Mouse (Mus musculus) midbrain, embryonic 14.5 days (tissue): ENCODE data around the gene Dhx32. TPM values are rescaled to one million over a fixed set of nuclear protein-coding genes. Genes with fewer than 3 reads are reported as not detected.

Experiments
- ATAC-seq: fragments of 200-750 bp; cut with Nextera tagmentation; 2 replicates; pipeline ENCODE4 v1.8.0; 2017; ENCODE audit warnings: moderate number of reproducible peaks, moderate library complexity; ENCODE audit not compliant: low FRiP score, low TSS enrichment
- DNase-seq: peaks from one replicate; pipeline ENCODE4 v3.0.0-alpha.2; 2015
- H3K27ac ChIP-seq: fragments of 300-500 bp; sonication (generic); replicated peaks from 2 replicates; pipeline ENCODE4 v1.5.1; 2014; ENCODE audit warnings: mild to moderate bottlenecking, low read depth, low read length, moderate library complexity
- H3K27me3 ChIP-seq: fragments of 300-500 bp; sonication (generic); 2 replicates; pipeline ENCODE4 v1.6.1; 2014; ENCODE audit warnings: low read length, control low read depth, mixed read lengths; ENCODE audit not compliant: control insufficient read depth, insufficient read depth
- H3K36me3 ChIP-seq: fragments of 300-500 bp; sonication (generic); 2 replicates; pipeline ENCODE4 v1.6.1; 2014; ENCODE audit warnings: low read length, control low read depth; ENCODE audit not compliant: control insufficient read depth, insufficient read depth
- H3K4me1 ChIP-seq: fragments of 300-500 bp; sonication (generic); 2 replicates; pipeline ENCODE4 v1.6.1; 2014; ENCODE audit warnings: mild to moderate bottlenecking, antibody characterized with exemption, low read length, control low read depth; ENCODE audit not compliant: control insufficient read depth, insufficient read depth
- H3K4me2 ChIP-seq: fragments of 300-500 bp; sonication (generic); 2 replicates; pipeline ENCODE4 v1.6.1; 2014; ENCODE audit warnings: mild to moderate bottlenecking, low read length, moderate library complexity
- H3K4me3 ChIP-seq: fragments of 300-500 bp; sonication (generic); replicated peaks from 2 replicates; pipeline ENCODE4 v1.5.1; 2014; ENCODE audit warnings: low read depth, low read length
- H3K9ac ChIP-seq: fragments of 300-500 bp; sonication (generic); replicated peaks from 2 replicates; pipeline ENCODE4 v1.6.1; 2014; ENCODE audit warnings: mild to moderate bottlenecking, low read length, moderate library complexity
- H3K9me3 ChIP-seq: fragments of 300-500 bp; sonication (generic); 2 replicates; pipeline ENCODE4 v1.6.1; 2016; ENCODE audit warnings: low read length, control low read depth, mixed read lengths; ENCODE audit not compliant: control insufficient read depth
- WGBS: fragments of 180-500 bp; shearing (Covaris S2); extraction: QIAGEN DNeasy Blood & Tissue Kit; methylation state at CpG from one replicate; pipeline ENCODE4 v1.1.7; 2014; 5-methylcytosine and 5-hydroxymethylcytosine counted together
- polyA plus RNA-seq: library from polyadenylated mRNA; unstranded; fragments of >200 nt; fragmentation: Nextera tagmentation; extraction: Ambion mirVana; gene quantifications from 2 replicates; pipeline ENCODE4 v1.2.1, GENCODE M21; 2014

The Dhx32 gene
- polyA plus RNA-seq, 1 experiment from 2014 or later, result 46.4 TPM

- no peak for DNase-seq
- no peak overlapping the region for H3K27ac ChIP-seq
Observed at GRCm38 (mm10) chr7:133744701-133745100, 37.8 kb downstream of the Dhx32 start.

GRCm38 (mm10) chr7:133744209-133744608 is 38.3 kb downstream of the Dhx32 start:
- Histone ChIP-seq H3K4me2 (no peak overlapping the region), H3K27me3 (no peaks in the 10 kb centered on the region), H3K4me3 (no peak overlapping the region), H3K9ac (no peak overlapping the region), H3K27ac (no peak overlapping the region), H3K4me1 (no peaks in the 10 kb centered on the region), H3K36me3 (peaks cover 43% of the 10 kb centered on the region), H3K9me3 (no peaks in the 10 kb centered on the region)
- WGBS, result 95% methylated on average over 1 of the region's 1 CpGs
- DNase-seq (no peak), ATAC-seq (no peak)

More at GRCm38 (mm10) chr7:133744701-133745100, 37.8 kb downstream of the Dhx32 start:
- 64% methylated on average over 4 of the region's 4 CpGs for WGBS
- no peaks in the 10 kb centered on the region for H3K27me3 ChIP-seq
- no peaks in the 10 kb centered on the region for H3K9me3 ChIP-seq
- H3K4me2 ChIP-seq, result no peak overlapping the region
- ATAC-seq, result no peak
- no peaks in the 10 kb centered on the region for H3K4me1 ChIP-seq
- no peak overlapping the region for H3K4me3 ChIP-seq
- H3K9ac ChIP-seq, result no peak overlapping the region
- peaks cover 43% of the 10 kb centered on the region for H3K36me3 ChIP-seq

- H3K27ac ChIP-seq, result no peak overlapping the region
- H3K36me3 ChIP-seq, result peaks cover 40% of the 10 kb centered on the region
- ATAC-seq (no peak), DNase-seq (peak; percentile 29)
- H3K4me1 ChIP-seq, result no peaks in the 10 kb centered on the region
- H3K27me3 ChIP-seq, result no peaks in the 10 kb centered on the region
- 71% methylated on average over 4 of the region's 4 CpGs for WGBS
- no peak overlapping the region for H3K4me2 ChIP-seq
- no peak overlapping the region for H3K9ac ChIP-seq
- no peaks in the 10 kb centered on the region for H3K9me3 ChIP-seq
- no peak overlapping the region for H3K4me3 ChIP-seq
Observed at GRCm38 (mm10) chr7:133743611-133744010, 38.9 kb downstream of the Dhx32 start.

GRCm38 (mm10) chr7:133742530-133743325 is 39.8 kb downstream of the Dhx32 start:
- H3K36me3 ChIP-seq, result peaks cover 31% of the 10 kb centered on the region
- no peak overlapping the region for H3K9ac ChIP-seq
- no peak for DNase-seq
- H3K27ac ChIP-seq, result no peak overlapping the region
- WGBS, result 93% methylated on average over 12 of the region's 12 CpGs
- no peak overlapping the region for H3K4me3 ChIP-seq
- no peaks in the 10 kb centered on the region for H3K9me3 ChIP-seq
- ATAC-seq, result no peak
- H3K27me3 ChIP-seq, result no peaks in the 10 kb centered on the region
- no peaks in the 10 kb centered on the region for H3K4me1 ChIP-seq
- no peak overlapping the region for H3K4me2 ChIP-seq

- Histone ChIP-seq H3K27ac (no peak overlapping the region), H3K27me3 (no peaks in the 10 kb centered on the region), H3K4me1 (no peaks in the 10 kb centered on the region), H3K4me2 (no peak overlapping the region), H3K9ac (no peak overlapping the region), H3K36me3 (peaks cover 27% of the 10 kb centered on the region), H3K4me3 (no peak overlapping the region), H3K9me3 (no peaks in the 10 kb centered on the region)
- 95% methylated on average over 7 of the region's 7 CpGs for WGBS
- ATAC-seq (no peak), DNase-seq (no peak)
Observed at GRCm38 (mm10) chr7:133740558-133740957, 42.0 kb downstream of the Dhx32 start.

- 83% methylated on average over 4 of the region's 4 CpGs for WGBS
- ATAC-seq (no peak), DNase-seq (no peak)
- no peak overlapping the region for H3K27ac ChIP-seq
- H3K9me3 ChIP-seq, result no peaks in the 10 kb centered on the region
- H3K36me3 ChIP-seq, result peaks cover 38% of the 10 kb centered on the region
- no peaks in the 10 kb centered on the region for H3K27me3 ChIP-seq
- H3K4me3 ChIP-seq, result no peak overlapping the region
- H3K4me2 ChIP-seq, result no peak overlapping the region
- H3K4me1 ChIP-seq, result no peaks in the 10 kb centered on the region
- H3K9ac ChIP-seq, result no peak overlapping the region
Observed at GRCm38 (mm10) chr7:133731971-133732645, 50.4 kb downstream of the Dhx32 start.

- no peak for ATAC-seq
- no peak overlapping the region for H3K9ac ChIP-seq
- no peaks in the 10 kb centered on the region for H3K4me1 ChIP-seq
- H3K27me3 ChIP-seq, result no peaks in the 10 kb centered on the region
- no peaks in the 10 kb centered on the region for H3K9me3 ChIP-seq
- no peak overlapping the region for H3K27ac ChIP-seq
- WGBS, result 89% methylated on average over 11 of the region's 11 CpGs
- no peak overlapping the region for H3K4me3 ChIP-seq
- DNase-seq, result no peak
- H3K36me3 ChIP-seq, result peaks cover 37% of the 10 kb centered on the region
- H3K4me2 ChIP-seq, result no peak overlapping the region
Observed at GRCm38 (mm10) chr7:133730324-133731191, 52.0 kb downstream of the Dhx32 start.

- H3K4me1 ChIP-seq, result no peaks in the 10 kb centered on the region
- H3K4me2 ChIP-seq, result no peak overlapping the region
- no peak for DNase-seq
- no peak overlapping the region for H3K9ac ChIP-seq
- no peaks in the 10 kb centered on the region for H3K27me3 ChIP-seq
- no peak for ATAC-seq
- no peaks in the 10 kb centered on the region for H3K9me3 ChIP-seq
- H3K36me3 ChIP-seq, result peaks cover 44% of the 10 kb centered on the region
- H3K4me3 ChIP-seq, result no peak overlapping the region
- WGBS, result 81% methylated on average over 5 of the region's 5 CpGs
- no peak overlapping the region for H3K27ac ChIP-seq
Observed at GRCm38 (mm10) chr7:133729351-133729750, 53.2 kb downstream of the Dhx32 start.
